Mouse (Mus musculus) fibroblast of lung, adult 2 months (primary cell): ENCODE data around the gene Hoxc11.
A peak's percentile ranks its signal among the peaks of the same experiment; 100 is the strongest.

Experiments used
- DNase-seq: peaks from one replicate; pipeline ENCODE4 v3.0.0-alpha.2; 2011; ENCODE audit warnings: low read depth

Hoxc11 gene

GRCm38 (mm10) chr15:102981379-102982288, 27.4 kb downstream of the Hoxc11 start:
- DNase-seq, result no peak

GRCm38 (mm10) chr15:102983716-102984115, 29.5 kb downstream of the Hoxc11 start:
- no peak for DNase-seq

- no peak for DNase-seq
Measured at GRCm38 (mm10) chr15:102984521-102984920, 30.3 kb downstream of the Hoxc11 start.

- no peak for DNase-seq
Measured at GRCm38 (mm10) chr15:102984925-102985324, 30.7 kb downstream of the Hoxc11 start.

GRCm38 (mm10) chr15:102987124-102987833, 33.1 kb downstream of the Hoxc11 start:
- peak; percentile 47 for DNase-seq

- DNase-seq, result no peak
Measured at GRCm38 (mm10) chr15:102988078-102988477, 33.9 kb downstream of the Hoxc11 start.

- DNase-seq, result no peak
Measured at GRCm38 (mm10) chr15:102990461-102991397, 36.5 kb downstream of the Hoxc11 start, which contains the start of gene Hoxc8. Hoxc8 (plus strand) TSS chr15:102990607.

- DNase-seq, result no peak
Measured at GRCm38 (mm10) chr15:102991782-102992181, 37.6 kb downstream of the Hoxc11 start.

GRCm38 (mm10) chr15:102992206-102992605, 38.0 kb downstream of the Hoxc11 start:
- DNase-seq, result no peak

- DNase-seq, result no peak
Measured at GRCm38 (mm10) chr15:102992863-102993262, 38.6 kb downstream of the Hoxc11 start.

- DNase-seq, result no peak
Measured at GRCm38 (mm10) chr15:102996548-102996947, 42.3 kb downstream of the Hoxc11 start.

GRCm38 (mm10) chr15:102997431-102997830, 43.2 kb downstream of the Hoxc11 start:
- no peak for DNase-seq

GRCm38 (mm10) chr15:102997939-102998355, 43.7 kb downstream of the Hoxc11 start, which contains the start of gene Hoxc6:
Hoxc6 (plus strand) TSS chr15:102998257.
- DNase-seq, result no peak

GRCm38 (mm10) chr15:102998608-102999182, 44.5 kb downstream of the Hoxc11 start:
- no peak for DNase-seq

- DNase-seq, result no peak
Measured at GRCm38 (mm10) chr15:102999183-102999831, 45.1 kb downstream of the Hoxc11 start.

- no peak for DNase-seq
Measured at GRCm38 (mm10) chr15:102999955-103000354, 45.7 kb downstream of the Hoxc11 start.

- DNase-seq, result no peak
Measured at GRCm38 (mm10) chr15:103000501-103000901, 46.3 kb downstream of the Hoxc11 start.

GRCm38 (mm10) chr15:103001370-103001769, 47.1 kb downstream of the Hoxc11 start:
- DNase-seq, result no peak

- no peak for DNase-seq
Measured at GRCm38 (mm10) chr15:103002156-103002555, 47.9 kb downstream of the Hoxc11 start.

GRCm38 (mm10) chr15:103002821-103003448, 48.7 kb downstream of the Hoxc11 start:
- no peak for DNase-seq
